Mouse (Mus musculus) MEL (cell line): ENCODE data around the gene Deup1. TPM values are rescaled to one million over a fixed set of nuclear protein-coding genes. Genes with fewer than 3 reads are reported as not detected.

Experiments
- DNase-seq: peaks from one replicate; pipeline ENCODE4 v3.0.0; 2011; ENCODE audit warnings: low read depth, low spot score
- H3K27ac ChIP-seq: 2 replicates; pipeline ENCODE4 v1.5.1; 2012; ENCODE audit warnings: low read depth, mild to moderate bottlenecking, control low read depth, low read length, moderate library complexity; ENCODE audit not compliant: control insufficient read depth
- H3K27me3 ChIP-seq, 2 experiments: fragments of 150-350 bp in 1 of 2; sonication (generic) in 1 of 2; 2 replicates each; pipeline ENCODE4 v1.6.1; 2012; ENCODE audit warnings: low read length in 2 of 2, mild to moderate bottlenecking in 2 of 2, improper control_type of control experiment in 1 of 2, moderate library complexity in 1 of 2; ENCODE audit not compliant: insufficient read depth in 2 of 2, control insufficient read depth in 1 of 2
- H3K36me3 ChIP-seq, 2 experiments: 2 replicates each; pipeline ENCODE4 v1.6.1; 2012 to 2014; ENCODE audit warnings: low read length in 2 of 2, improper control_type of control experiment in 1 of 2, inconsistent platforms in 1 of 2, mild to moderate bottlenecking in 1 of 2; ENCODE audit not compliant: insufficient read depth in 2 of 2, control insufficient read depth in 1 of 2
- H3K4me1 ChIP-seq, 2 experiments: fragments of 150-350 bp in 1 of 2; sonication (generic) in 1 of 2; 2 replicates each; pipeline ENCODE4 v1.6.1; 2012; ENCODE audit warnings: low read length in 2 of 2, improper control_type of control experiment in 1 of 2, mild to moderate bottlenecking in 1 of 2; ENCODE audit not compliant: insufficient read depth in 2 of 2, control insufficient read depth in 1 of 2
- H3K4me3 ChIP-seq, 2 experiments: fragments of 150-350 bp in 1 of 2; sonication (generic) in 1 of 2; 2 replicates each; pipeline ENCODE4 v1.5.1; 2012; ENCODE audit warnings: low read depth in 2 of 2, low read length in 2 of 2, mild to moderate bottlenecking in 2 of 2, moderate library complexity in 2 of 2, control low read depth in 1 of 2, improper control_type of control experiment in 1 of 2; ENCODE audit not compliant: control insufficient read depth in 1 of 2, insufficient read depth in 1 of 2
- H3K79me2 ChIP-seq: 2 replicates; pipeline ENCODE4 v1.6.1; 2012; ENCODE audit warnings: mild to moderate bottlenecking, low read length, moderate library complexity; ENCODE audit not compliant: control insufficient read depth, poor library complexity, insufficient read depth
- H3K9ac ChIP-seq: 2 replicates; pipeline ENCODE4 v1.6.1; 2012; ENCODE audit warnings: low read depth, mild to moderate bottlenecking, control low read depth, low read length, moderate library complexity; ENCODE audit not compliant: control insufficient read depth, poor library complexity, severe bottlenecking
- H3K9me3 ChIP-seq: fragments of 150-350 bp; sonication (generic); replicated peaks from 2 replicates; pipeline ENCODE4 v1.6.1; 2012; ENCODE audit warnings: mild to moderate bottlenecking, low read length, improper control_type of control experiment, moderate library complexity; ENCODE audit not compliant: insufficient read depth
- CHD1 ChIP-seq: IDR thresholded peaks from 2 replicates; pipeline ENCODE4 v1.6.1; 2012; ENCODE audit warnings: low read depth, mild to moderate bottlenecking, inconsistent platforms, low read length, improper control_type of control experiment
- CTCF ChIP-seq, 3 experiments: IDR thresholded peaks in 2 of 3; conservative IDR thresholded peaks in 1 of 3; 2 replicates each; pipeline ENCODE4 v1.5.1; 2011 to 2012; ENCODE audit warnings: low read length in 3 of 3, low read depth in 2 of 3, mild to moderate bottlenecking in 2 of 3, improper control_type of control experiment in 1 of 3, inconsistent platforms in 1 of 3, mixed read lengths in 1 of 3, moderate library complexity in 1 of 3; ENCODE audit not compliant: control insufficient read depth in 1 of 3, insufficient read depth in 1 of 3, poor library complexity in 1 of 3, severe bottlenecking in 1 of 3
- ETS1 ChIP-seq: IDR thresholded peaks from 2 replicates; pipeline ENCODE4 v1.6.1; 2012; ENCODE audit warnings: low read depth, mild to moderate bottlenecking, inconsistent platforms, low read length, improper control_type of control experiment, moderate library complexity
- GABPA ChIP-seq: IDR thresholded peaks from 2 replicates; pipeline ENCODE4 v1.6.1; 2012; ENCODE audit warnings: low read depth, mild to moderate bottlenecking, inconsistent platforms, low read length, improper control_type of control experiment, moderate library complexity
- GATA1 ChIP-seq: IDR thresholded peaks from 2 replicates; pipeline ENCODE4 v1.6.1; 2011; ENCODE audit warnings: low read depth, low read length, improper control_type of control experiment
- JUND ChIP-seq: IDR thresholded peaks from 2 replicates; pipeline ENCODE4 v1.6.1; 2011; ENCODE audit warnings: low read depth, mild to moderate bottlenecking, improper control_type of control experiment, low read length
- MAFK ChIP-seq: IDR thresholded peaks from 2 replicates; pipeline ENCODE4 v1.6.1; 2011; ENCODE audit warnings: low read depth, mild to moderate bottlenecking, low read length, improper control_type of control experiment, borderline replicate concordance
- MAZ ChIP-seq: IDR thresholded peaks from 2 replicates; pipeline ENCODE4 v1.6.1; 2012; ENCODE audit warnings: low read depth, mild to moderate bottlenecking, inconsistent platforms, low read length, improper control_type of control experiment
- MEF2A ChIP-seq: IDR thresholded peaks from 2 replicates; pipeline ENCODE4 v1.6.1; 2014; ENCODE audit warnings: low read depth, mild to moderate bottlenecking, inconsistent platforms, low read length, improper control_type of control experiment; ENCODE audit not compliant: poor library complexity, insufficient replicate concordance, severe bottlenecking; ENCODE audit errors: extremely low read depth
- NELFE ChIP-seq: IDR thresholded peaks from 2 replicates; pipeline ENCODE4 v1.6.1; 2011; ENCODE audit warnings: low read depth, low read length, improper control_type of control experiment
- NRF1 ChIP-seq: IDR thresholded peaks from 2 replicates; pipeline ENCODE4 v1.6.1; 2014; ENCODE audit warnings: low read depth, mild to moderate bottlenecking, inconsistent platforms, low read length, improper control_type of control experiment, moderate library complexity; ENCODE audit not compliant: poor library complexity, insufficient read depth, severe bottlenecking
- POLR2AphosphoS2 ChIP-seq: IDR thresholded peaks from 2 replicates; pipeline ENCODE4 v1.6.1; 2011; ENCODE audit warnings: low read length, improper control_type of control experiment
- POLR2AphosphoS5 ChIP-seq: IDR thresholded peaks from 2 replicates; pipeline ENCODE4 v1.6.1; 2012; ENCODE audit warnings: low read depth, borderline replicate concordance, mild to moderate bottlenecking, inconsistent platforms, low read length, moderate library complexity, mixed read lengths
- RAD21 ChIP-seq: IDR thresholded peaks from 2 replicates; pipeline ENCODE4 v1.6.1; 2011; ENCODE audit warnings: mild to moderate bottlenecking, low read depth, low read length, improper control_type of control experiment
- SIN3A ChIP-seq: IDR thresholded peaks from 2 replicates; pipeline ENCODE4 v1.6.1; 2012; ENCODE audit warnings: low read length, improper control_type of control experiment, inconsistent platforms
- SMC3 ChIP-seq: IDR thresholded peaks from 2 replicates; pipeline ENCODE4 v1.6.1; 2011; ENCODE audit warnings: low read depth, low read length, improper control_type of control experiment
- TAL1 ChIP-seq: IDR thresholded peaks from 2 replicates; pipeline ENCODE4 v1.6.1; 2012; ENCODE audit warnings: mild to moderate bottlenecking, inconsistent platforms, low read length, moderate library complexity, mixed read lengths
- UBTF ChIP-seq: IDR thresholded peaks from 2 replicates; pipeline ENCODE4 v1.6.1; 2012; ENCODE audit warnings: low read depth, mild to moderate bottlenecking, inconsistent platforms, low read length, improper control_type of control experiment, moderate library complexity, borderline replicate concordance; ENCODE audit not compliant: insufficient read depth
- USF1 ChIP-seq: IDR thresholded peaks from 2 replicates; pipeline ENCODE4 v1.6.1; 2014; ENCODE audit warnings: low read depth, mild to moderate bottlenecking, inconsistent platforms, low read length, improper control_type of control experiment, moderate library complexity
- ZC3H11A ChIP-seq: IDR thresholded peaks from 2 replicates; pipeline ENCODE4 v1.6.1; 2012; ENCODE audit warnings: low read depth, mild to moderate bottlenecking, inconsistent platforms, low read length, improper control_type of control experiment
- ZMIZ1 ChIP-seq: IDR thresholded peaks from 2 replicates; pipeline ENCODE4 v1.6.1; 2012; ENCODE audit warnings: low read depth, mild to moderate bottlenecking, inconsistent platforms, low read length, improper control_type of control experiment, moderate library complexity
- polyA plus RNA-seq, 2 experiments: library from polyadenylated mRNA; stranded (reverse) in 1 of 2; unstranded in 1 of 2; fragments of >175 nt in 1 of 2; fragments of >200 nt in 1 of 2; gene quantifications; 2 replicates each; pipeline versions ENCODE4 v1.2.1 to v1.2.4; 2012; ENCODE audit warnings: low replicate concordance in 2 of 2, low read depth in 1 of 2; ENCODE audit not compliant: insufficient read length in 2 of 2, insufficient read depth in 1 of 2, missing spikeins in 1 of 2
- total RNA-seq: library from RNA; depleted of rRNA; stranded (reverse); fragments of 300-350 nt; gene quantifications from 2 replicates; pipeline ENCODE4 v1.2.3, GENCODE M21; 2012

The Deup1 gene
- total and polyA plus RNA-seq, 3 experiments, result not detected

DNA sequence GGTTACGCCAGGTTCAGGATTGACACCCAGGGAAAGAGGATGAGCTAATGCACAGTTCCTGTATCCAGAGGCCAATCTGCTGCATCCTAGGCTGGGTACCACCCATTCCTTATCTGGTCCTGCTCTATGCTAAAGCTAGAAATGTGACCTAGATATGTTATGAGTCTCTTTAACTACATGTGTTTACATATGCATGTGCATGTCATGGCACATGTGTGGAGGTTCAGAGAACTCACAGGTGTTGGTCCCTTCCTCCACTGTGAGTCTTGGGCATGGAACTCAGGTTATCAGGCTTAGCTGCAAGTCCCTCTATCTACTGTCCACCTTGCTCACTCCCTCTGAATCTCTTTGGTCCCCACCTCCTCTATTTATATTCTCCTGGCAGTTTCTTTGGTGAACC is 41.8 kb downstream of the Deup1 start:
- Histone ChIP-seq H3K4me3 (no peak overlapping the region), H3K27me3 (no peaks in the 10 kb centered on the region), H3K4me1 (no peaks in the 10 kb centered on the region), H3K9me3 (no peaks in the 10 kb centered on the region), H3K9ac (no peak overlapping the region), H3K27ac (no peak overlapping the region), H3K36me3 (no peaks in the 10 kb centered on the region), H3K79me2 (no peaks in the 10 kb centered on the region)
- TF ChIP-seq MAFK, result no peak
- no peak for TF ChIP-seq POLR2AphosphoS5
- no peak for TF ChIP-seq MAZ
- TF ChIP-seq NRF1, result no peak
- no peak for TF ChIP-seq RAD21
- no peak for TF ChIP-seq NELFE
- TF ChIP-seq ETS1, result no peak
- no peak for TF ChIP-seq JUND
- no peak for TF ChIP-seq CTCF (IDR thresholded peaks at IDR 0.05 in 2 of 3, conservative IDR thresholded peaks at IDR 0.05 in 1 of 3; ENCODE audit: control insufficient read depth in 1 of 3, insufficient read depth in 1 of 3, low read depth in 2 of 3, low read length in 3 of 3, poor library complexity in 1 of 3, severe bottlenecking in 1 of 3)
- TF ChIP-seq USF1, result no peak
- no peak for TF ChIP-seq ZMIZ1
- TF ChIP-seq GABPA, result no peak
- no peak for DNase-seq

DNA sequence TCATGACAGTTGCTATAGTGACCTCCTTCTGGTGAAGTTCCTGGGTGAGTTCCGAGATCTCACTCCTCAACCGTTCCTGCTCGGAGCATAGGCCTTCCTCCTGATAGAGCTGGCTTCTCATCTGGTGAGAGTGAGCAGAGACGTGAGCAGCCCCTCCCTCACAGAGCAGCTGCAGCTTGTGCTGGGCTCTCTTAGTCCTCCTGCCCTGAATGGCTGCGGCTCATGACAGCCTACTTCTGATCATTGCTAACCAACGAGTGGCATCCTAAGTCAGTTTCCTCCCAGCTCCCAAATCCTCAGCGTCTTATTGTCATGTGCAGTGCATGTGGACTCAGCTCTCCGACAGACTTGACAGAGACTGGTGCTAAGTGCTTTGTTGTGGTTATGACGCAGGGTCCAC is 43.5 kb downstream of the Deup1 start:
- Histone ChIP-seq H3K9me3 (no peaks in the 10 kb centered on the region), H3K4me1 (no peaks in the 10 kb centered on the region), H3K4me3 (no peak overlapping the region), H3K79me2 (no peaks in the 10 kb centered on the region), H3K27me3 (no peaks in the 10 kb centered on the region), H3K9ac (no peak overlapping the region), H3K36me3 (no peaks in the 10 kb centered on the region), H3K27ac (no peak overlapping the region)
- TF ChIP-seq MEF2A (no peak), ZC3H11A (no peak), MAZ (no peak), CHD1 (no peak), RAD21 (no peak), ETS1 (no peak), POLR2AphosphoS5 (no peak), JUND (no peak), POLR2AphosphoS2 (no peak), SIN3A (no peak), GATA1 (no peak), TAL1 (no peak), SMC3 (no peak), UBTF (no peak), NELFE (no peak), USF1 (no peak), CTCF (IDR thresholded peaks at IDR 0.05 in 2 of 3, conservative IDR thresholded peaks at IDR 0.05 in 1 of 3; ENCODE audit: control insufficient read depth in 1 of 3, insufficient read depth in 1 of 3, low read depth in 2 of 3, low read length in 3 of 3, poor library complexity in 1 of 3, severe bottlenecking in 1 of 3) (no peak)
- no peak for DNase-seq
